Mouse (Mus musculus) heart, postnatal 0 days (tissue): Measurements from ENCODE around the gene Klc3.

Experiments
- CTCF ChIP-seq: IDR thresholded peaks from 2 replicates; pipeline ENCODE4 v1.5.1; 2016; ENCODE audit warnings: antibody characterized with exemption, control low read depth, low read depth
- EP300 ChIP-seq: IDR thresholded peaks from 2 replicates; pipeline ENCODE4 v1.6.1; 2016; ENCODE audit warnings: antibody characterized with exemption, low read depth

GRCm38 (mm10) chr7:19413525-19413924 lies 9.6 kb upstream of the Klc3 start:
- TF ChIP-seq CTCF (no peak), EP300 (no peak)
